In genomic region chr9:70847627-70848051, GRCm38 (mm10) we compare ENCODE assay signal across 8 mouse cellular contexts.
DNase-seq lines count a peak whose midpoint lies in the region; ATAC-seq and TF ChIP-seq lines count a peak whose summit lies in the region.

No protein-coding gene starts in this region.

- no peaks in the 10 kb centered on the region for H3K36me3 ChIP-seq in E14TG2a.4 (ENCODE audit: insufficient read depth, low read length)
- no peaks in the 10 kb centered on the region for H3K36me3 ChIP-seq in limb, embryonic 14.5 days (ENCODE audit: control insufficient read depth, insufficient read depth, low read length)

- H3K4me2 ChIP-seq in limb, embryonic 14.5 days (replicated peaks; ENCODE audit: low read depth, low read length, severe bottlenecking), result no peak overlapping the region

- H3K4me1 ChIP-seq in E14TG2a.4 (replicated peaks; ENCODE audit: low read depth, low read length), result peaks cover 43% of the 10 kb centered on the region
- peaks cover 7% of the 10 kb centered on the region; the same call in 1 of the 2 replicates for H3K4me1 ChIP-seq in limb, embryonic 14.5 days (ENCODE audit: control insufficient read depth, insufficient read depth, low read length)

- H3K9me3 ChIP-seq in E14TG2a.4 (ENCODE audit: low read length), result no peaks in the 10 kb centered on the region
- H3K9me3 ChIP-seq in limb, embryonic 14.5 days (ENCODE audit: control insufficient read depth, low read length), result no peaks in the 10 kb centered on the region

- no peak for ATAC-seq in limb, embryonic 14.5 days (ENCODE audit: low FRiP score, low read depth)
- ATAC-seq in monocyte, adult 5-6 weeks (replicated peaks; ENCODE audit: insufficient number of reproducible peaks, low FRiP score, low TSS enrichment, poor library complexity, severe bottlenecking), result peak; percentile 28; the same call in 1 of the 2 replicates

- TF ChIP-seq CTCF in E14TG2a.4 (conservative IDR thresholded peaks at IDR 0.05; ENCODE audit: low read length), result no peak

- WGBS in limb, embryonic 14.5 days, result 26% methylated on average over 8 of the region's 8 CpGs

- no peak overlapping the region for H3K9ac ChIP-seq in limb, embryonic 14.5 days (ENCODE audit: low read depth, low read length, severe bottlenecking)

- H3K27ac ChIP-seq in limb, embryonic 14.5 days (replicated peaks; ENCODE audit: low read depth, low read length), result no peak overlapping the region

- no peak for TF ChIP-seq POLR2A in limb, embryonic 14.5 days (IDR thresholded peaks at IDR 0.05; ENCODE audit: borderline replicate concordance, extremely low read depth, insufficient read depth, insufficient read length)

- DNase-seq in embryo, embryonic 10 days (ENCODE audit: low spot score), result peak; percentile 31
- DNase-seq in embryo, embryonic 10.5 days (ENCODE audit: low spot score), result no peak
- DNase-seq in heart, adult 11 months, result peak; percentile 96
- DNase-seq in limb, embryonic 14.5 days (ENCODE audit: low spot score), result peak; percentile 18
- no peak for DNase-seq in frontal cortex, adult 2 months (ENCODE audit: extremely low spot score in 1 of 2, low spot score in 1 of 2)
- DNase-seq in right cerebral cortex, postnatal 25 days, result no peak

- peak overlapping the region; percentile 37; the same call in 1 of the 2 replicates for H3K4me3 ChIP-seq in E14TG2a.4 (replicated peaks; ENCODE audit: low read length)
- no peak overlapping the region for H3K4me3 ChIP-seq in limb, embryonic 14.5 days (replicated peaks; ENCODE audit: low read length)

- peaks cover 15% of the 10 kb centered on the region for H3K27me3 ChIP-seq in E14TG2a.4 (ENCODE audit: insufficient read depth, low read length)
- no peaks in the 10 kb centered on the region for H3K27me3 ChIP-seq in limb, embryonic 14.5 days (ENCODE audit: control insufficient read depth, insufficient read depth, low read length)

Comparison
In these comparisons a context has a peak if more than half of its experiments do, and no peak if none do; other contexts are left out.
1. DNase-seq: peak in embryo, embryonic 10 days (single experiment), heart, adult 11 months (single experiment) and limb, embryonic 14.5 days (single experiment); none in embryo, embryonic 10.5 days (single experiment), frontal cortex, adult 2 months (0 of 2) and right cerebral cortex, postnatal 25 days (single experiment).